Mouse (Mus musculus) midbrain, embryonic 15.5 days (tissue): Measurements from ENCODE around the gene Top1. TPM values are rescaled to one million over a fixed set of nuclear protein-coding genes. Genes with fewer than 3 reads are reported as not detected.

Experiments used
- ATAC-seq: fragments of 200-750 bp; cut with Nextera tagmentation; replicated peaks from 2 replicates; pipeline ENCODE4 v1.8.0; 2017; ENCODE audit warnings: moderate TSS enrichment
- H3K27ac ChIP-seq: fragments of 300-500 bp; sonication (generic); 2 replicates; pipeline ENCODE4 v1.5.1; 2015; ENCODE audit warnings: mild to moderate bottlenecking, inconsistent platforms
- H3K27me3 ChIP-seq: fragments of 300-500 bp; sonication (generic); replicated peaks from 2 replicates; pipeline ENCODE4 v1.6.1; 2015; ENCODE audit warnings: inconsistent platforms
- H3K36me3 ChIP-seq: fragments of 300-500 bp; sonication (generic); replicated peaks from 2 replicates; pipeline ENCODE4 v1.6.1; 2015; ENCODE audit warnings: inconsistent platforms
- H3K4me1 ChIP-seq: fragments of 300-500 bp; sonication (generic); 2 replicates; pipeline ENCODE4 v1.6.1; 2015; ENCODE audit warnings: inconsistent platforms
- H3K4me2 ChIP-seq: fragments of 300-500 bp; sonication (generic); 2 replicates; pipeline ENCODE4 v1.6.1; 2015; ENCODE audit warnings: inconsistent platforms, mild to moderate bottlenecking, moderate library complexity
- H3K4me3 ChIP-seq: fragments of 300-500 bp; sonication (generic); 2 replicates; pipeline ENCODE4 v1.5.1; 2015; ENCODE audit warnings: mild to moderate bottlenecking, inconsistent platforms
- H3K9ac ChIP-seq: fragments of 300-500 bp; sonication (generic); 2 replicates; pipeline ENCODE4 v1.6.1; 2015; ENCODE audit warnings: mild to moderate bottlenecking, inconsistent platforms
- H3K9me3 ChIP-seq: fragments of 300-500 bp; sonication (generic); 2 replicates; pipeline ENCODE4 v1.6.1; 2016; ENCODE audit warnings: inconsistent platforms
- WGBS: fragments of 180-500 bp; shearing (Covaris S2); methylation state at CpG from one replicate; pipeline ENCODE4 v1.1.7; 2015; ENCODE audit warnings: mixed read lengths; 5-methylcytosine and 5-hydroxymethylcytosine counted together
- polyA plus RNA-seq: library from polyadenylated mRNA; unstranded; fragments of >200 nt; fragmentation: Nextera tagmentation; extraction: Ambion mirVana; gene quantifications from 2 replicates; pipeline ENCODE4 v1.2.1, GENCODE M21; 2015

Top1 gene
- polyA plus RNA-seq, 1 experiment from 2014 or later = 81.1 TPM

DNA sequence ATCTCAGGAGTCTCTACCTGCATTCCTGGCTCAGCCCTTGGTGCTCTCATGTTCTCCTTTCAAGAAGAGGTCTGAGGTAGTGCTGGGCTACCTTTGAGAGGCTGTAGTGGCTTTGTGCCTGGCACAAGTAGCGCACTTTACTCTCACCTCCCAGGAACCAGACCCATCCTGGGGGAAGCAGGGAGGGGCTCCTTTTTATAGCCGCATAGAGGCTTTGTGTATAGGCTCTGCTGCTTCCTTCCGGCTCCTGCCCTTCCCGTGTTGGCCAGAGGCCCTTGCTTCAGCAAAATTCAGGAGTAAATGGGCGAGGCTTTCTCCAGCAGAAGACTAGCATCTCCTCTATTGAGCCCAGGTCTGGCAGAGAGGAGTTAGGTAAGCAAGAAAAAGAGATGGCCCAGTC lies 92.7 kb downstream of the Top1 start:
- ATAC-seq = no peak
- no peak overlapping the region for H3K27ac ChIP-seq
- H3K4me3 ChIP-seq = no peak overlapping the region
- peaks cover 74% of the 10 kb centered on the region for H3K4me1 ChIP-seq
- H3K9me3 ChIP-seq = no peaks in the 10 kb centered on the region
- H3K9ac ChIP-seq = no peak overlapping the region
- no peaks in the 10 kb centered on the region for H3K27me3 ChIP-seq
- H3K4me2 ChIP-seq = no peak overlapping the region
- no peaks in the 10 kb centered on the region; the same call in 1 of the 2 replicates for H3K36me3 ChIP-seq
- WGBS = 89% methylated on average over 5 of the region's 5 CpGs

DNA sequence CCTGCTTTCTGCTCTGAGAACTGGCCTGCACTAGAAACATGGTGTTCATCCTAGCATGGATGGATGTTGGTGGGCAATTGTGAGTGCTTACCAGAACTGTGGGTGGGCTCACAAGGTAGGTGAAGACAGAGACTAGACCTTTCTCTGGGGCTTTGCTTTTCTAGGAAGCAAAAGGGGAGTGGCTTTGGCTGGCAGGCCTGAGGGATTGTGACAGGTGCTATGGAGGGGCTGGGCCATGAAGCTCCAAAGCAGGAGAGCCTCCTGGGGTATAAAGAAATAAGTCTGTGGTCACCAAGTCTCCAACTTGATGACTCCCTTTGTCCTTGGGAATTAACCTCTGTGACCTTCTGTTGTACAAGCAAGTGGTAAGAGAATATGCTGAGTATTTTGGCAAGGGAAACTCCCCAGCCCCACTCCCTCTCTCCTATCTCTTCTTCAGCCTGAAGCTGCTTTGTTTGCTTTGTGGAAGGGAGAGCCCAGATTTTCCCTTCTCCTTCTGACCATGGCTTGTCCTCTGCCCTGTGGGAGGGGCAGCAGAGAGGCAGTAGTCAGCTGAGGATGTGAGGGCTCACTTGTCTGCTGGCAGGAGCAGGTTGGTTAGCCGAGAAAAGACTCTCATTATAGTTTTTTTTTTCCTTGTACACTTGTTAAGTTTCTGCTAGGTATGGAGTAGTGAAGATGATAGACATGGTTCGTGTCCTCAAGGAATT lies 94.1 kb downstream of the Top1 start:
- Histone ChIP-seq H3K27ac (0 out of 2 replicates have a peak overlapping the region, but pooled peaks have one; percentile 23), H3K4me1 (peaks cover 60% of the 10 kb centered on the region), H3K4me3 (no peak overlapping the region), H3K36me3 (no peaks in the 10 kb centered on the region; the same call in 1 of the 2 replicates), H3K9me3 (no peaks in the 10 kb centered on the region), H3K4me2 (no peak overlapping the region), H3K27me3 (no peaks in the 10 kb centered on the region), H3K9ac (no peak overlapping the region)
- ATAC-seq = no peak
- 42% methylated on average over 2 of the region's 2 CpGs for WGBS

DNA sequence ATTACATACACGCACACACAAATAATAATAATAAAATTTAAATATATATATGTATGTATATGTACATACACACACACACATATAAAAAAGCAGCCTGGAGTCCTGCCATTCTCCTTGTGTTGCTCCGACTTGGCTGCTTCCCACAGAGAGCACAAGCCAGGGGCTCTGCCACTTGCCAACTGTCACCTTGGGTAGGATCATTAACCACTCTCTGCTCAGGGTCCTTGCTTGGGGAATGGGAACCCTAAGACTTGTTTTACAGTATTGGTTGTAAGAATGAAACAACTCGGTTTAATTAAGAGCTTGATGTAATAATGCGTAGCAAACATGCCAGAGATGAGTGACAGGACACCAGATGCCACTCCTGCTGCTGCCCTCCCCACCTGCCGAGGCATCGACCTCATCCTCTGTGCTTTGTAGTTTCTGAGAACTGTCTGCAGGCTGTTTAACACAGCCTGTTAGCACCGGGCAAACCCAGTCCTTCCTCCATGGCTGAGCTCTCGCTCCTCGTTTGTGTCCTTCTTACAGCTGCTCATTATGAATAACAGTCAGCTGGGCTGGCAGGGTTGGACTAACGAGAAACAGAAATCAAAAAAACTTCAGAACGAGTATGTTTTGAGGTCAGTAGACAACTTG lies 95.0 kb downstream of the Top1 start:
- no peak overlapping the region for H3K27ac ChIP-seq
- WGBS = 52% methylated on average over 11 of the region's 11 CpGs

DNA sequence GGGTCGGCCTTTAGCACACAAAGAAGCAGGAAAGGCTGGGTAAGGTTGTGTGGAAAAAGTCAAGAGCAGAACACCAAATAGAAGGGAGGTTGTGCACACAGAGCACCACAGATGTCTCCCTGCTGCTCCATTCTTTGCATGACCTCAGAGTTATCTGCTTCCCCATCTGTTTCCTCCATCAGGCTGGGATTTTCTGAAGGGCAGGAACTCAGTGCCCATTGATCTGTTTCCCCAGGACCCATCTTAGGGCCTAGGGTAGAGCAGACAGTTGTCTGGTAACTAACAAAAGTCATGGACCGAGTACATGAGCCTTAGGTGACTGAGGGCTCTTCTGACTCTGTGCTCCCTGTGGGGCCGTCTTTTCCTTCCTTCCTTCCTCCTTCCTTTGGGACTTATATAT lies 95.9 kb downstream of the Top1 start:
- Histone ChIP-seq H3K4me1 (peaks cover 43% of the 10 kb centered on the region), H3K4me2 (no peak overlapping the region), H3K36me3 (no peaks in the 10 kb centered on the region; the same call in 1 of the 2 replicates), H3K27ac (0 out of 2 replicates have a peak overlapping the region, but pooled peaks have one; percentile 21), H3K27me3 (no peaks in the 10 kb centered on the region), H3K9me3 (no peaks in the 10 kb centered on the region), H3K4me3 (no peak overlapping the region), H3K9ac (no peak overlapping the region)
- WGBS = 78% methylated on average over 3 of the region's 3 CpGs
- no peak for ATAC-seq

More for the DNA sequence above, 95.0 kb downstream of the Top1 start:
- no peak overlapping the region for H3K4me2 ChIP-seq
- no peaks in the 10 kb centered on the region; the same call in 1 of the 2 replicates for H3K36me3 ChIP-seq
- no peak overlapping the region for H3K9ac ChIP-seq
- H3K27me3 ChIP-seq = no peaks in the 10 kb centered on the region
- H3K9me3 ChIP-seq = no peaks in the 10 kb centered on the region
- 0 out of 2 replicates have a peak, but pooled peaks have one; percentile 35 for ATAC-seq
- peaks cover 52% of the 10 kb centered on the region for H3K4me1 ChIP-seq
- no peak overlapping the region for H3K4me3 ChIP-seq

DNA sequence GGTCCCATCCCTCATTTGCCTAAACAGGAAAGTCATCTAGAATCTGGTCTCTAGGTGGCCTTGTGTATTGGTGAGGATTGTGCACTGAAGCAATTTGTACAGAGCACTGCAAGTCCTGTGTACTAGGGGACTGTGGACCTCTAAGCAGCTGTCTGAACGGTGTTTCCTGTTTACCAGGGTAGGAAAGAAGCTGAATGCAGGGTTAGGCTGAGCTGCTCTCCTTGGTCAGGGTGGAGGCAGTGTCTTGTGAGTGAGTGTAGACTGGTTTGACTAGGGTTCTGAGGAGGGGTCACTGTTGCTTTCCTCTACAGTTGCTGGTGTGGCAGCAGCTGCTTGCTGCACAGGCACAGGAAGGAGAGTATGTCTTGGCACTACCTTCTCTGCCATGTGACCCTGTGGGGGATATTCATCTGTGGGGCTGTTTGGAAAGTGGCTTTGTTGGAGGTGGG lies 96.5 kb downstream of the Top1 start:
- WGBS = 79% methylated on average over 1 of the region's 1 CpGs
- H3K27me3 ChIP-seq = no peaks in the 10 kb centered on the region
- H3K9me3 ChIP-seq = no peaks in the 10 kb centered on the region
- peaks cover 41% of the 10 kb centered on the region for H3K4me1 ChIP-seq
- no peak overlapping the region for H3K9ac ChIP-seq
- no peak for ATAC-seq
- peaks cover 1% of the 10 kb centered on the region; the same call in 1 of the 2 replicates for H3K36me3 ChIP-seq
- H3K4me3 ChIP-seq = no peak overlapping the region
- 0 out of 2 replicates have a peak overlapping the region, but pooled peaks have one; percentile 21 for H3K27ac ChIP-seq
- H3K4me2 ChIP-seq = no peak overlapping the region

DNA sequence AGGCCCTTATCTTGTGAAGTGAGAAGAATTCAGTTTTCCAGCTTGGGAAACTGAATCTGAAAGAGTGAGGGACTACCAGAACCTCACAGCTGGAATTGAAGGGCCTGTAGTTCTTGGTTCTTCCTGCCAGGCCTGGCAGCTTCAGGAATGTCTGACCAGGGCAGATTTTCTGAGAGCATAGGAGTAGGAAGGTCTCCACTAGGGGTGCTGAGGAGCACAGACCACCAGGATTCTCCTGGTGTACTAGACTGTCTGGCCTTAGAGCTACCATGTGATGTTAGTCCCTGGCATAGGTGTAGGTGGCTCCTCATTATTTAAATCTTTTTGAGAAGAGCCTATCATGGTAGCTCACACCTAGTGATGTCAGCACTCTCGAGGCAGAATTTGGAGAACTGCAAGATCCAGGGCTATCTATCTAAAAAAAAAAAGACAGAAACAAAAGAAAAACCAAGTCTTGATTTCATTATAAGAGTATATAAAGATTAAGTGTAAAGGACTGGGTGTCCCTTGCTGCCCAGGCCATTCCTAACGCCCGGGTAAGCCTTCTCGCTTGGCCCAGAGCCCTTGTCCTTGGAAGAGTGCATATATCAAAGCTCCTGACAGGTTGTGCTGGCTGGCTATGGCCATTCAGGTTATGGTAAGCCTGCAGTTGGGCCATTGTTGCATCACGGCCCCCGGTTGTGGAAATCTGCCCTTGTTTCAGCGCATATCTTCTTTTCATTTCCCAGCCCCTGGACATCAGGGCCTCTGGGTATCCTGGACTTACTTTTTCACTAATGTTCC lies 98.5 kb downstream of the Top1 start:
- Histone ChIP-seq H3K27ac (0 out of 2 replicates have a peak overlapping the region, but pooled peaks have one; percentile 1), H3K9me3 (no peaks in the 10 kb centered on the region), H3K4me2 (no peak overlapping the region), H3K4me3 (no peak overlapping the region), H3K4me1 (peaks cover 31% of the 10 kb centered on the region), H3K9ac (no peak overlapping the region), H3K27me3 (no peaks in the 10 kb centered on the region), H3K36me3 (peaks cover 22% of the 10 kb centered on the region)
- WGBS = 94% methylated on average over 7 of the region's 7 CpGs
- ATAC-seq = no peak

DNA sequence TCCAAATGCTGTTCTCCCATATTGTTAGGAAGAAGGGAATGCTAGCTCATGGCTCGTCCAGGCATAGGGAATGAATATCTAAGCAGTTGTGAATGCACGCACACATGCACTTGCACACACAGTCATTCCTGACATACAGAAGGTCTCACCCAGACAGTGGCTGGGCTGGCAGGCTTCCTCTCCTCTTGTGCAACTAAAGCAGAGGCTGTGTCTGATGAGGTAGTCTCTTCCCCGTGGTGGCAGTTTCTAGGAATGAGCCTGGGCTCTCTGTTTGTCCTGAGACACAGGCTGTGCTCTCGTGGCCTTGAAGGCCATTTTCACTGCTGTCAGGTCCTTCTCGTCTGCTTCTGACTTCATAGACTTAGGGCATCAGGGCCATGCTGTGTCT lies 99.1 kb downstream of the Top1 start:
- no peaks in the 10 kb centered on the region for H3K9me3 ChIP-seq
- H3K4me2 ChIP-seq = no peak overlapping the region
- no peaks in the 10 kb centered on the region for H3K27me3 ChIP-seq
- no peak overlapping the region for H3K4me3 ChIP-seq
- no peak for ATAC-seq
- H3K4me1 ChIP-seq = peaks cover 25% of the 10 kb centered on the region
- H3K27ac ChIP-seq = 0 out of 2 replicates have a peak overlapping the region, but pooled peaks have one; percentile 1
- H3K9ac ChIP-seq = no peak overlapping the region
- H3K36me3 ChIP-seq = peaks cover 27% of the 10 kb centered on the region
- 92% methylated on average over 5 of the region's 5 CpGs for WGBS

DNA sequence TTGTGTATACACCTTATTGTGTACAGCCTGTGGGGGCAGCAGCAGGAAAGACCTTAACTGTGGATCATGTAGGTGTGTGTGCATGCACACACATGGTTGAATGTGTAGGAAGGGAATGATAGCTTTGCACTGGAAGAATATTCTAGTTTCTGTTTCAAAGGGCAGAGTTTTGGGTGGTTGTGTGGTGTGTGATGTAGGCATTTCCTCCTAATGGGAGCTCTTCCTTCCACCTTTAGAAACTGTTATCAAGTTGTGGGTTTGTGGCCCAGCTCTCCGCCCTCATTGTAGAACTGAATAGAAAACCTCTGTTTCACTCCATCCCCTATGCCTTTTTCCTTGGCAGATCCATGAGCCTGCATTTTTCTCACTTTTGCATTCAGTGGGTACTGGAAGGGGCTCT lies 99.8 kb downstream of the Top1 start:
- 89% methylated on average over 1 of the region's 1 CpGs for WGBS
- H3K4me2 ChIP-seq = no peak overlapping the region
- peaks cover 33% of the 10 kb centered on the region for H3K36me3 ChIP-seq
- ATAC-seq = no peak
- peaks cover 19% of the 10 kb centered on the region for H3K4me1 ChIP-seq
- H3K9me3 ChIP-seq = no peaks in the 10 kb centered on the region
- H3K27ac ChIP-seq = no peak overlapping the region
- H3K9ac ChIP-seq = no peak overlapping the region
- no peaks in the 10 kb centered on the region for H3K27me3 ChIP-seq
- H3K4me3 ChIP-seq = no peak overlapping the region

DNA sequence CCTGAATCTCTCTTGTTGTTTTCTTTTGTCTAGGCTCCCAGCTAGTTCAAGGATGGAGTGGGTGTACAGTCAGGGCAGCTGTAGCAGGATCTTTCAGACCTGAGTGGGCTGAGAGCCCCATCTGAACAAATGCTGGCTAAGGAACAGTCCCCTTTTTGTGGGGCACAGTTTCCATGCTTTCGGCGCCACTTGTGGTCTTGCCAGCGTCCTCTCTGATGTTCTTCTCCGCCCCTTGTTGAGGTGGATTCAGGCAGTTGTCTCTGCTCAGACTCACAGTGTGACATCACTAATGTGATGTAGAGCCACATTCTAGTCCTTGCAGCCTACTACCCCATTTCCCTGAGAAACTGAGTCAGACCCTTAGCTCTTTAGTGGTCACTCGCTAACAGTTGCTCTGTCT lies 100.9 kb downstream of the Top1 start:
- no peak for ATAC-seq
- H3K27ac ChIP-seq = no peak overlapping the region
- H3K36me3 ChIP-seq = peaks cover 44% of the 10 kb centered on the region
- WGBS = 99% methylated on average over 5 of the region's 5 CpGs
- no peak overlapping the region for H3K4me3 ChIP-seq
- H3K27me3 ChIP-seq = no peaks in the 10 kb centered on the region
- H3K4me2 ChIP-seq = no peak overlapping the region
- 0 out of 2 replicates have a peak, but pooled peaks cover 8% of the 10 kb centered on the region for H3K4me1 ChIP-seq
- H3K9ac ChIP-seq = no peak overlapping the region
- H3K9me3 ChIP-seq = no peaks in the 10 kb centered on the region

DNA sequence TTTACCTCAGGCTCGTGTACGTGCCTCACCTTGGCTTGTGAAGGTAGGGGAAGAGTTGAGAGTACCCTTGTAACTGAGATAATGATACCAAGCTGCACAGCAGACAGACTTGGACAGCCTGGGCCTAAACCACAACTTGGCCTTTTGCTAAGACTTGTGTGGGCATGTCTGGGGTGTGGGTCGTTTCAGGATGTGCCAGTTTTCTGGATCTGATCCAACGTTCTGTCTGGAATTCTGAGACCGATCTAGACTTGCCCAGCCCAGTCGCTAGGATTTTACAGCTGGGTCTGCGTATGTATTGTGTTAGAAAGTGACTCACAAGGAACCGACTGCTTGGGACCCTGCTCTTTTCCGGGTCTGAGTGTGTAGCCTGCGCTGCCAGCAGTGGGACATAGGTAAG lies 101.4 kb downstream of the Top1 start:
- no peak overlapping the region for H3K4me3 ChIP-seq
- H3K27me3 ChIP-seq = no peaks in the 10 kb centered on the region
- H3K9ac ChIP-seq = no peak overlapping the region
- H3K9me3 ChIP-seq = no peaks in the 10 kb centered on the region
- H3K4me1 ChIP-seq = 0 out of 2 replicates have a peak, but pooled peaks cover 4% of the 10 kb centered on the region
- no peak overlapping the region for H3K27ac ChIP-seq
- no peak overlapping the region for H3K4me2 ChIP-seq
- H3K36me3 ChIP-seq = peaks cover 49% of the 10 kb centered on the region
- ATAC-seq = no peak
- WGBS = 93% methylated on average over 10 of the region's 10 CpGs

DNA sequence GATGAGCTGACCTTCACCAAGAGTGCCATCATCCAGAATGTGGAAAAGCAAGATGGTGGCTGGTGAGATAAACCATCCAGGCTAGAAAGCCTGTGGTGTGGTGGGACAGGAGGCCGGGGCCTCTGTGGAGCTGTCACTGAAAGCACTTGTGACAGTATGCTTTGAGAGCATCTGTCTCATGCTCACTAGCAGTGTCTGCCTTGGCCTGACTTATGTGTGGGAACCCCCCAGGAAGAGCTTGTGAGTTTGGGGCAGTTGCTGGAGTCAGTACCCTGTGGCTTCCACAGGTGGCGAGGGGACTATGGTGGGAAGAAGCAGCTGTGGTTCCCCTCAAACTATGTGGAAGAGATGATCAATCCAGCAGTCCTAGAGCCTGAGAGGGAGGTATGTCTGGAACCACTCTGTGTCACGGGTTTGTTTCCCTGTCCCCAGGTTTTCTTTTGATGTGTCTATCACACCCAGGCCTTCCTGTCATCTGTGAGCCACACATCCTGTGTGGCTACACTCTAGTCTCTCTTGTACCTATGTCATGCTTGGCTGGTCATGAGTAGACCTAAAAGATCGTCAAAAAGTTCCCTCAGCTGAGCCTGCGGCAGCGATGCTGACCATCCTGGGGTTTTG lies 111.0 kb downstream of the Top1 start:
- Histone ChIP-seq H3K9me3 (no peaks in the 10 kb centered on the region), H3K4me2 (no peak overlapping the region), H3K27ac (no peak overlapping the region), H3K9ac (no peak overlapping the region), H3K4me1 (no peaks in the 10 kb centered on the region), H3K36me3 (peaks cover 70% of the 10 kb centered on the region), H3K4me3 (no peak overlapping the region), H3K27me3 (no peaks in the 10 kb centered on the region)
- 90% methylated on average over 6 of the region's 6 CpGs for WGBS
- ATAC-seq = no peak
